Mouse (Mus musculus): ENCODE data around the gene Slc1a1.

Gene Slc1a1

DNA sequence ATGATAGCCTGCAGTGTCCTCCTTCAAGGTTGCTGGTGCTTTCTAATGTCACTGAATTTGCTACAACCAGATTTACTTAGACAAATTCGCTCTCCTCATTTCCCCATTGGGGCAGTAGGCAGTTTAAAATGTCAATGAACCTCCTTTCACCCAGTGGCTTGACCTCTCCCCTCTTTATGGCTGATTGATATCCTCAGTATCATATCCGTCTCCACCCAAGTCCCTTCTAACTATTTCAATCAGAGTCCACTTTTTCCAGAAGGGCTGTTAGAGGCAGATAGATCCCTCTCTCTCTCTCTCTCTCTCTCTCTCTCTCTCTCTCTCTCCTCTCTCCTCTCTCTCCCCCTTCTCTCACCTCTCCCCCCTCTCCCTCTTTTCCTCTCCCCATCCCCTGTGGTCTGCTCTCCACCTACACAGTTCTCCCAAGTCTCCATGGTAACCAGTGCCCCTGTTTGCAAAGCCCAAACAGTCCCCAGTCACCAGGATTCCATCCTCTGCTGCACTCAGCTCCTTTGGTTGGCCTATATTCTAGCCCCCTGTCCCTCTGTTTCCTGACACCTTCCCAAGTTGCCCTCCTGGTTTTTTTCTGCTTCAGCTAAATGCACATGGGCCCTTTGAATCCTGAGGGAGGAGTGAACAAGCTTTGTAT is 80.9 kb downstream of the Slc1a1 start:
- DNase-seq (ENCODE audit: low read depth, low spot score), result no peak

DNA sequence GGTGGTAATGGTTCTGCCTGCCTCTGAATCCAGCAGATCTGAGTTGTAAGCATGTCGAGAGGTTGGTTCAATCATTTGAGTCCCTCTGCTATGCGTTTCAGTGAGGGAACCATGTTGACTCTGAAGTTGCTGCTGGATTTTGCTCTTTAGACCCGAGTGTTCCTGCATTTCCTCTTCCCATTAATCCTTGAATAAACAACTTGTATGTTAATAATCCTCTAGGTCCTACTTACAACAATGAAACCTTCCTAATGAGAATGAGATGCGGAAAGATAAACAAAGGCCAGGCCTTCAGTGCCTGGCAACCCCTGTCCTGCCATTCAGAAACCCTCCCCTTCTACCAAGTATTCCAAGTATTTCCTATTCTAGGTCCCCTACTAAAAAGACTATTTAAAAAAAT is 81.6 kb downstream of the Slc1a1 start:
- no peak for DNase-seq (ENCODE audit: low read depth, low spot score)

DNA sequence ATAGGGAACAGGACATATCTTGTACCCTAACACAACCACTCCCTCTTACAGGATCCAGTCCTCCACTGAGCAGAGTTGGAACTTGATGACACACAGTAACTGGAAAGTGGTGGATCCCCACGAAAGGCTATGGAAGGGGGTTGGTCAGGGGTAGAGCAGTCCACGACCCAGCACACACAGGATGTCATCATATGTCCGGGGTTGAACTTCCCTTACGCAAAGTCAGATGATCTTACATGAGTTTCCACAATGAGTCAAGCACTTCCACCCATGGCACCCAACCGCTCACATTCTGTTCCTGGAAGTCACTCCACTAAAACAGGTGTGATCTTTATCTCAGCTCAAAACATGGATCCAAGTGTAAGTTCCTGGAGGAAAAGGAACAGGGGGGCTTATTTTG is 83.0 kb downstream of the Slc1a1 start:
- no peak for DNase-seq (ENCODE audit: low read depth, low spot score)

DNA sequence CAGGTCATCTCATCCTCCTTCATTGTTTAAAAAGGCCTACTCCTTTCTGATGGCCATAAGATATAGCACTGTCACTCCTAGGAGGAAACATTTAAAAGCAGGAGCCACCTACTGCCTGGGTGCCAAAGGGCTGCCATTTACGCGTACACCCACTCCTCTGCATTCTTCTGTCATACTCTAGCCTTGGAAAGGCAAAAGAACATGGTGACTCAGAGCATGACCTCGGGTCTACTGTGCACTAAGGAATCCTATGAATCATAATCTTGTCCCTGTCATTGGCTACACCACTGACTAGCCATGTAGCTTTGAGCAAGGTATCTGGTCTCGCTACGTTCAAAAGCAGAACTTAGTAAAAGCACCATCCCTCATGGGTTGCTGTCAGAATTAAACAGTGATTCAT is 91.5 kb downstream of the Slc1a1 start:
- no peak for DNase-seq (ENCODE audit: low read depth, low spot score)

DNA sequence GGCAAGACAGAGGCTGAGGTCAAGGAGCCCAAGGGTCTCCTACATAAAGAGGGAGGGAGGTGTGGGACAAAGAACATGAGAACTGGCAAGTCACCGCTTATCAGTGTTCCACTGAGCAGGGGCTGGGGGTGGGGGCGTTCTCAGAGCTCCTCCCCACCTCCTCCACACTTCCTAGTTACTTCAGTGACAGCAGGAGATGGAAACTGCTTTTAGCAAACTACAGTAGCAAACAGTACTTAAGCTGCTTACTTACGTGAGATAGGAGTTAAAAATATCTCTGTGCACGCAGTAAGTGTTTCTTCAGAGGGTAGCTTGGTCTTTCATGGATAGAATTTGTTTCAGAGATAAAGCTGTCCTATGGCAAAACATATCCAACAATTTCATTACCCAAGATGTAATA is 92.5 kb downstream of the Slc1a1 start:
- no peak for DNase-seq (ENCODE audit: low read depth, low spot score)

DNA sequence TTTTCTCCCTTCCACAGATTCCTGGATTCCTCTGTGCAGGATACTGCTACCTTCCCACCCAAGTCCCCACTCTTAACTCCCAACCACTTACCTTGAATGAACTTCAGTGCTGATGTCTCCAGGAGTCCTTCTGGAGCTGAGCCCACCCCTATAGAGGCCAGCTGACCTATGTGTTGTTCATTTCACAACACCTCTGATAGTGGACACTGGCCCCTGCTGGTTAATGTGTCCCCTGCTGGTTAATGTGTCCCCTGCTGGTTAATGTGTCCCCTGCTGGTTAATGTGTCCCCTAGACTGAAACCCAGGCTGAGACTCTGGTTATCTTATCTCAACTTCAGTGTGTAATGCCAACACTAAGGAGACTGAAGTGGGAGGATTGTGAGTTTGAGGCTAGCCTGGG is 94.2 kb downstream of the Slc1a1 start:
- no peak for DNase-seq (ENCODE audit: low read depth, low spot score)

DNA sequence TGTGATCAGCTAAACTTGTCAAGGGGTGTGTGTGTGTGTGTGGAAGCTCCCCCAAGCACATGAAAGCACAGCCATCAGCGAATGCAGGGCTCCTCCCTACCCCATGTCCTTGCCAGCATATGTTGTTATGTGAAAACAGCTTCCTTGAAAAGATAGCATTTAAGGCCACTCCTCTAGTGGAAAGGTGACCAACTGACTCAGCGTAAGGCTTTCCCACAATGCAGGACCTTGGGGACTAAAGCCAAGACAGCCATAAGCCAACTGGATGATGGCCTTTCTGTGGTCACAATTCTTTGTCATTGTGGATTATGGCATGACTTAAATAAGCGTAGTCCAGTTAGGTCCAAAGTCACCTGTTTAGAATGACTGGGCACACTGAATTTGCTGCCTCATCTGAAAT is 100.0 kb downstream of the Slc1a1 start:
- no peak for DNase-seq (ENCODE audit: low read depth, low spot score)

DNA sequence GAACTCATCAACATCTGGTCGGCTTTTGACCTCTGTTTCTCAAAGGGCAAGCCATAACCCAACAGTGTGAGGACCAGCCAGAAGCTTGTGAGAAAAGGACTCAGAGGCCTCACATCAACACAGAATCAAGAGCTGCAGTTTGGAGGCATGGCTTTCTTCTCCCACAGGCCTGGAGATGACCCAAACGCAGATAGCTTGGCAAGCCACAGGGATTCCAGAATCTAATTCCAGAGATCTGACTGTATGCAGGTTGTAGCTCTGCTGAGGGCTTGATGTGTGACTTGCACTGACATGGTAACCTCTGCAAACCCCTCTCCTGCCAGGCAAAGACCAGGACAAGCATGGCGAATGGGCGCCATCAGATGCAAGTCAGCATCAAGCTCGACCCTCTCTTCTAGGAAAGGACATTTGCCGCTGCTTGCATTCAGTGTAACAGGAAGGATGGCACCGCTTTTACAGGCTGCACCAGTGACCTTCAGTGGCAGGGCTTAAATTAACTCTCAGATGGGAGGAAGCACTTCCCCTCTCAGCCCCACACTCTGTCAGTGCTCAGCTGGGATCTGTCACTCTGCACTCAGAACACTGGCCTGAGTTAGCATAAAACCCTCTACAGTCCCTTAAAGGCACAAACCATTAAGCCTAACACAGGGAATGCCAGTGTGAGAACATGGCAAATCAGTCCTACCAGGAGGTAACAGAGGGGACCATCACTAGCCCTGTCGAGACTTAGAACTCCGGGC is 105.5 kb downstream of the Slc1a1 start:
- no peak for DNase-seq (ENCODE audit: low read depth, low spot score)

DNA sequence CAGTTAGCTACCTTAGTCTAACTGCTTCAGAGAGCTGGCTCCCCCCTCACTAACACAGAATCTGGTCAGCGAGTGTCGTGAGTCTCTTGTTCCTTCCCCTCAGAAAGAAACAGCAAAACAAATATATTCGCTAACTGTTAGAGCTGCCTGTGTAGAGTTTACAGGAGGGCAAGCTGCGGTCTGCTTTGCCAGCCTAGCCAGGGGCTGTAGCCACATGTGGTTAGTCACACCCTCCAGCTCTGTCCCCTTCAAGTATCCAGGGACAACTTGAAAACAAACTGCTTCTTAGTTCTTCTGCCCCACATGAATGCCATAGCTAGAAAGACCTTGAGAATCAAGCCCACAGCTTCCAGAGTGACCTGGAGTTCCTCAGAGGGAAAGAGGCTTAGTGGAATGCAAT is 106.4 kb downstream of the Slc1a1 start:
- no peak for DNase-seq (ENCODE audit: low read depth, low spot score)

DNA sequence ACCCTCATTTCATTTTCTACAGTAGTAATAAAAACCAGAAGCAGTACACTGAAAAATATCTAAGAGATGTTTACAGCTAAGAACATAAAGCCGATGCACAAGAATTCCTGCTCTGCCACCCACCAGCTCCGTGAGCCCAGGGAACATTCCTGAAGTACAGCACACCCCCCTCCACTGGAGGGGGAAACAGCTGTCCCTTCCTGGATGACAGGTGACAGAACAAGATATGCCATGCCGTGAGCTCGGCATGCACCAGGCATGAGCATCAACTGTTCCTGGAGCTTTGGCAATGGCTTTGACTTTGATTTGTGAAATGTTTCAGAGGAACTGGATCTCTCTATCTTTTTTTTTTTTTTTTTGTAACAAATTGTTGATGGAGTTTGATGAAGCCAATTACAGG is 111.9 kb downstream of the Slc1a1 start:
- DNase-seq (ENCODE audit: low read depth, low spot score), result no peak

DNA sequence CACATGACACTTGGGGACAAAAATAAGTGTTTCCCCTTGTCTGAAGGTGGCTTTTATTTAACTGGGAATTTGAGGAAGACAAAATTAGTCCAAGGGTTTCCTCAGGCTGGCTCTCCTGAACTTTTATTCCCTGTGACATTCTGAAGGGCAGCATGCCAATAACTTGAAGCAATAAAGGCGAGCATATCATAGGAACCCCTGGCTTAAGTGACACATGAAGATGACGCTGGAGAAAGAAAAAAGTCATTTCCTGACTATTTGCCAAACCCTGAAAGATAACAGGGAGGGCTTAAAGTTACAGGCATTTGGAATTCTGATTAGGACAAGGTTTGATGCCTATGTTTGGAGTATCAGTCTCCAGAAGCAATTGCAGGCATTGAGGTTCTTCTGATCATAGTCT is 112.5 kb downstream of the Slc1a1 start:
- no peak for DNase-seq (ENCODE audit: low read depth, low spot score)

DNA sequence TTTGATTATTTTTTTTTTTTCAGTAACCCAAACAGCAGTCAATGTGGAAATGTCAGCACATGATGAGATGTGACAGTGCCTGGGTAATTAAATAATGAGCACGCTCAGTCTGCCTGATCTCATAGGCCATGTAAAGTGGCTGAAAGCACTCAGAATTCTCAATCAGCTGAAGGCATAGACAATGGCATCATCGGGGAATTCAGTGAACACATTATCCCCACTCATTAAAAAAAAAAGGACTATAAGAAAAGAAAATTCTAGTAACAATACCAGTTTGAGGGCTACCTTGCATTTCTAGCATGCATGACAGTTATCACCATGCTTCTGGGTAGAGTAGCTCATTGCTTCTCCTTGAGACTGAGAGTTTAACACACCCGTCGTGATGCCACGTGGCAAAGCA is 116.4 kb downstream of the Slc1a1 start:
- no peak for DNase-seq (ENCODE audit: low read depth, low spot score)

DNA sequence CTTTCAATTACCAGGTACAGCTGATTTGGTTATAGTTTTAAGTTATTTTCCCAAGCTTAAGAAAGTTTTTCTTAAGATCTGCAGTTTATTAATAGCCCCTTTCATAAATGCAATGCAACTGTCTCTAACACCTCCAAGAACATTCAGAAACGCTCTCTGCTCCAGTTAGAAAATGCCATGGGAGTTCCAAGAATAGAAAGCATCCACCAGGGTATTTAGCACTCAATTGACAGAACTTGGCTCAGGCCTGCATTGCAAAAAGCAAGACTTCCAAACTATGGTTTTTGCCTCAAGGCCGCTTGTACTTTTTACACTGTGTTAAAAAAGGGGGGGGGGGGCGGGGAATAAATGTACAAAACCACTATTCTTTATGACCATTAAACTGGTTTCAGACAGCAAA is 128.3 kb downstream of the Slc1a1 start:
- DNase-seq (ENCODE audit: low read depth, low spot score), result no peak

DNA sequence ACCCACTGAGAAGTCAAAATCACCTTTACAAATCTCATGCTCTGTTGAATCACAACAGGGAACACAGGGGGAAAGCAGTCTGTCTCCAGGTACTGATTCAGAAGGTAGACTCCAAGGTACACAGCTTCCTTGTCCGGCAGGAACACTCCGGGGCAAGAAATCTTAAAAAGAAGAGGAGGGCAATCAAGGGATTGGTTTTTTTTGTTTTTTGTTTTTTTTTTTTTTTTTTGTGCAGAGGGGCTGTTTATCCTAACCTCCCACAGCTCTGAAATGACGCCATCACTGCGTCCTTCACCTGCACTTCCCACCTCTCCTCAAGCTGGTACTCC is 128.6 kb downstream of the Slc1a1 start:
- DNase-seq (ENCODE audit: low read depth, low spot score), result no peak

Measured in retina, postnatal 7 days (tissue).